Mouse (Mus musculus): ENCODE measurements at regions not wholly inside any gene's neighbourhood (a gene's known extent, or its start where the extent isn't known, plus 50 kb on each side); places are given as distances from the start of the nearest gene placed in this dataset.

- TF ChIP-seq CTCF (IDR thresholded peaks at IDR 0.05; ENCODE audit: low read depth) (no peak), EP300 (IDR thresholded peaks at IDR 0.05; ENCODE audit: low read depth) (no peak)
These were observed 182.6 kb upstream of the Cd180 start for GRCm38 (mm10) chr13:102510733-102511279.

Data from liver, postnatal 0 days (tissue).